Mouse (Mus musculus): ENCODE results near the gene Mpl. TPM values are rescaled to one million over a fixed set of nuclear protein-coding genes. Genes with fewer than 3 reads are reported as not detected.
A peak's percentile ranks its signal among the peaks of the same experiment; 100 is the strongest.

The Mpl gene
- polyA plus RNA-seq, 2 experiments: 0.12 to 0.23 TPM

GRCm38 (mm10) chr4:118464956-118465355 is 7.6 kb upstream of the Mpl start:
- Histone ChIP-seq H3K4me2 (replicated peaks; ENCODE audit: low read depth, low read length, severe bottlenecking) (no peak overlapping the region), H3K27ac (replicated peaks; ENCODE audit: low read depth, low read length) (no peak overlapping the region), H3K9me3 (ENCODE audit: control insufficient read depth, low read length) (no peaks in the 10 kb centered on the region), H3K4me1 (ENCODE audit: control insufficient read depth, insufficient read depth, low read length) (no peaks in the 10 kb centered on the region), H3K36me3 (ENCODE audit: control insufficient read depth, insufficient read depth, low read length) (no peaks in the 10 kb centered on the region), H3K9ac (ENCODE audit: low read depth, low read length, severe bottlenecking) (no peak overlapping the region), H3K27me3 (ENCODE audit: control insufficient read depth, insufficient read depth, low read length) (no peaks in the 10 kb centered on the region), H3K4me3 (replicated peaks; ENCODE audit: low read length) (no peak overlapping the region)
- TF ChIP-seq POLR2A (IDR thresholded peaks at IDR 0.05; ENCODE audit: borderline replicate concordance, extremely low read depth, insufficient read depth, insufficient read length): no peak
- DNase-seq (ENCODE audit: low spot score) (no peak), ATAC-seq (ENCODE audit: low FRiP score, low read depth) (no peak)
- 91% methylated on average over 3 of the region's 3 CpGs for WGBS

GRCm38 (mm10) chr4:118446415-118447153 is 10.7 kb downstream of the Mpl start:
- Histone ChIP-seq H3K9ac (ENCODE audit: low read depth, low read length, severe bottlenecking) (peak overlapping the region; percentile 57), H3K4me1 (ENCODE audit: control insufficient read depth, insufficient read depth, low read length) (peaks cover 8% of the 10 kb centered on the region), H3K4me3 (replicated peaks; ENCODE audit: low read length) (peak overlapping the region; percentile 34), H3K36me3 (ENCODE audit: control insufficient read depth, insufficient read depth, low read length) (no peaks in the 10 kb centered on the region), H3K4me2 (replicated peaks; ENCODE audit: low read depth, low read length, severe bottlenecking) (peak overlapping the region; percentile 56), H3K27me3 (ENCODE audit: control insufficient read depth, insufficient read depth, low read length) (no peaks in the 10 kb centered on the region), H3K27ac (replicated peaks; ENCODE audit: low read depth, low read length) (no peak overlapping the region), H3K9me3 (ENCODE audit: control insufficient read depth, low read length) (no peaks in the 10 kb centered on the region)
- no peak for ATAC-seq (ENCODE audit: low FRiP score, low read depth)
- no peak for DNase-seq (ENCODE audit: low spot score)
- 35% methylated on average over 21 of the region's 24 CpGs for WGBS
- TF ChIP-seq POLR2A (IDR thresholded peaks at IDR 0.05; ENCODE audit: borderline replicate concordance, extremely low read depth, insufficient read depth, insufficient read length): no peak

GRCm38 (mm10) chr4:118445781-118446414 is 11.4 kb downstream of the Mpl start:
- Histone ChIP-seq H3K4me2 (replicated peaks; ENCODE audit: low read depth, low read length, severe bottlenecking) (peak overlapping the region; percentile 56), H3K4me1 (ENCODE audit: control insufficient read depth, insufficient read depth, low read length) (peaks cover 8% of the 10 kb centered on the region), H3K27ac (replicated peaks; ENCODE audit: low read depth, low read length) (no peak overlapping the region), H3K4me3 (replicated peaks; ENCODE audit: low read length) (peak overlapping the region; percentile 34), H3K9me3 (ENCODE audit: control insufficient read depth, low read length) (no peaks in the 10 kb centered on the region), H3K27me3 (ENCODE audit: control insufficient read depth, insufficient read depth, low read length) (no peaks in the 10 kb centered on the region), H3K36me3 (ENCODE audit: control insufficient read depth, insufficient read depth, low read length) (no peaks in the 10 kb centered on the region), H3K9ac (ENCODE audit: low read depth, low read length, severe bottlenecking) (peak overlapping the region; percentile 57)
- ATAC-seq (ENCODE audit: low FRiP score, low read depth) (peak; percentile 69), DNase-seq (ENCODE audit: low spot score) (no peak)
- no peak for TF ChIP-seq POLR2A (IDR thresholded peaks at IDR 0.05; ENCODE audit: borderline replicate concordance, extremely low read depth, insufficient read depth, insufficient read length)
- 28% methylated on average over 18 of the region's 18 CpGs for WGBS

- H3K9ac ChIP-seq (ENCODE audit: low read depth, low read length, severe bottlenecking): no peak overlapping the region
- 87% methylated on average over 10 of the region's 10 CpGs for WGBS
- H3K27me3 ChIP-seq (ENCODE audit: control insufficient read depth, insufficient read depth, low read length): no peaks in the 10 kb centered on the region
- no peak for ATAC-seq (ENCODE audit: low FRiP score, low read depth)
- no peaks in the 10 kb centered on the region for H3K9me3 ChIP-seq (ENCODE audit: control insufficient read depth, low read length)
- no peaks in the 10 kb centered on the region for H3K36me3 ChIP-seq (ENCODE audit: control insufficient read depth, insufficient read depth, low read length)
- H3K4me2 ChIP-seq (replicated peaks; ENCODE audit: low read depth, low read length, severe bottlenecking): no peak overlapping the region
- no peak overlapping the region for H3K27ac ChIP-seq (replicated peaks; ENCODE audit: low read depth, low read length)
- no peak overlapping the region for H3K4me3 ChIP-seq (replicated peaks; ENCODE audit: low read length)
- TF ChIP-seq POLR2A (IDR thresholded peaks at IDR 0.05; ENCODE audit: borderline replicate concordance, extremely low read depth, insufficient read depth, insufficient read length): no peak
- H3K4me1 ChIP-seq (ENCODE audit: control insufficient read depth, insufficient read depth, low read length): peaks cover 8% of the 10 kb centered on the region
- no peak for DNase-seq (ENCODE audit: low spot score)
These were observed 12.2 kb downstream of the Mpl start for GRCm38 (mm10) chr4:118445088-118445487.

GRCm38 (mm10) chr4:118437829-118438253 is 19.5 kb downstream of the Mpl start:
- Histone ChIP-seq H3K27ac (replicated peaks; ENCODE audit: low read depth, low read length) (peak overlapping the region; percentile 89), H3K4me3 (replicated peaks; ENCODE audit: low read length) (peak overlapping the region; percentile 57), H3K9me3 (ENCODE audit: control insufficient read depth, low read length) (no peaks in the 10 kb centered on the region), H3K9ac (ENCODE audit: low read depth, low read length, severe bottlenecking) (peak overlapping the region; percentile 80), H3K4me1 (ENCODE audit: control insufficient read depth, insufficient read depth, low read length) (peaks cover 27% of the 10 kb centered on the region), H3K4me2 (replicated peaks; ENCODE audit: low read depth, low read length, severe bottlenecking) (peak overlapping the region; percentile 96), H3K27me3 (ENCODE audit: control insufficient read depth, insufficient read depth, low read length) (no peaks in the 10 kb centered on the region), H3K36me3 (ENCODE audit: control insufficient read depth, insufficient read depth, low read length) (peaks cover 26% of the 10 kb centered on the region)
- 6% methylated on average over 12 of the region's 12 CpGs for WGBS
- ATAC-seq (ENCODE audit: low FRiP score, low read depth) (no peak), DNase-seq (ENCODE audit: low spot score) (peak; percentile 44)
- TF ChIP-seq POLR2A (IDR thresholded peaks at IDR 0.05; ENCODE audit: borderline replicate concordance, extremely low read depth, insufficient read depth, insufficient read length): no peak
